Mouse (Mus musculus): ENCODE results near the gene Gm35134. TPM values are rescaled to one million over a fixed set of nuclear protein-coding genes. Genes with fewer than 3 reads are reported as not detected.

Gene Gm35134
- polyA plus RNA-seq (2017; shearing (Covaris generic)) = not detected

DNA sequence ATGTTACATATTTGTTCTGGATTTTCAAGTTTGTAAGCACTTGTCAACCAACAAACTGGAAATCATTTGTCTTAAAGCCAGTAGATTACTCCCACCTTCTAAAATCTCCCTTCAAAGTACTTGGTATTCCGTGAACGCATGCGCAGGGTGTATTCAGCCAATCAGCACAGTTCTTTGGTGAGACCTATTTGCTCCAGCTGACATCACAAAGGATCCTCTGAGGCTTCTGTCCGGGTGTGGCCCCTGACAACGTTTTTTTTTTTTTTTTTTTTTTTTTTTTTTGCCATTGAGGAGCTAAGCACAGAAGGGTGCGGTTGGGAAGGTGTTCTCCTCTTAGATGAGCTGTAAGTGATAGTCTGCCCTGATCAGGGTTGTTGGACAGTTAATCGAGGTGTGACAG is at the start of gene Gm35134:
Gm35134 (plus strand) TSS at position 301 of the 400 bp plus-strand sequence.

All from activated CD4-positive, CD25-positive, alpha-beta regulatory T cell (primary cell).